Mouse (Mus musculus): Measurements from ENCODE around the gene Acacb.

Acacb gene

GRCm38 (mm10) chr5:114135516-114135915, 10.8 kb upstream of the Acacb start:
- no peak for DNase-seq

- no peak for DNase-seq
Observed at GRCm38 (mm10) chr5:114137481-114138276, 8.7 kb upstream of the Acacb start.

GRCm38 (mm10) chr5:114138277-114139164, 7.8 kb upstream of the Acacb start:
- no peak for DNase-seq

- peak; percentile 54 for DNase-seq
Observed at GRCm38 (mm10) chr5:114139175-114139574, 7.2 kb upstream of the Acacb start.

GRCm38 (mm10) chr5:114147043-114147972, 973 bp downstream of the Acacb start:
- DNase-seq = no peak

GRCm38 (mm10) chr5:114152359-114153092, 6.2 kb downstream of the Acacb start:
- DNase-seq = no peak

- DNase-seq = no peak
Observed at GRCm38 (mm10) chr5:114153490-114153889, 7.2 kb downstream of the Acacb start.

- no peak for DNase-seq
Observed at GRCm38 (mm10) chr5:114154765-114155164, 8.4 kb downstream of the Acacb start.

GRCm38 (mm10) chr5:114155168-114155933, 9.0 kb downstream of the Acacb start:
- DNase-seq = no peak

- DNase-seq = no peak
Observed at GRCm38 (mm10) chr5:114157236-114157635, 10.9 kb downstream of the Acacb start.

- no peak for DNase-seq
Observed at GRCm38 (mm10) chr5:114161424-114161823, 15.1 kb downstream of the Acacb start.

- DNase-seq = no peak
Observed at GRCm38 (mm10) chr5:114162106-114162815, 15.9 kb downstream of the Acacb start.

GRCm38 (mm10) chr5:114163117-114163696, 16.9 kb downstream of the Acacb start:
- no peak for DNase-seq

GRCm38 (mm10) chr5:114170345-114170744, 24.0 kb downstream of the Acacb start:
- DNase-seq = no peak

GRCm38 (mm10) chr5:114172936-114173335, 26.6 kb downstream of the Acacb start:
- DNase-seq = no peak

GRCm38 (mm10) chr5:114173458-114173857, 27.1 kb downstream of the Acacb start:
- no peak for DNase-seq

- no peak for DNase-seq
Observed at GRCm38 (mm10) chr5:114173877-114174581, 27.7 kb downstream of the Acacb start.

- peak; percentile 12 for DNase-seq
Observed at GRCm38 (mm10) chr5:114174639-114175038, 28.3 kb downstream of the Acacb start.

- peak; percentile 38 for DNase-seq
Observed at GRCm38 (mm10) chr5:114175596-114176171, 29.3 kb downstream of the Acacb start.

Measured in cerebellum, adult 9-10 months (tissue).